Mouse (Mus musculus) adrenal gland, adult 2 months (tissue): Measurements from ENCODE around the gene Mfsd6l. TPM values are rescaled to one million over a fixed set of nuclear protein-coding genes. Genes with fewer than 3 reads are reported as not detected.

ENCODE experiments used
- DNase-seq: peaks from one replicate; pipeline ENCODE4 v3.0.0; 2021
- long read RNA-seq: library from polyadenylated mRNA; stranded (forward); transcript quantifications from one replicate; pipeline ENCODE4 v2.0.0, GENCODE M21; 2021
- polyA plus RNA-seq: library from polyadenylated mRNA; depleted of rRNA; stranded (reverse); fragments of >200 nt; gene quantifications from 2 replicates; pipeline ENCODE4 v1.2.3, GENCODE M21; 2012; rRNA removed
- total RNA-seq, 2 experiments: library from RNA; stranded (reverse); gene quantifications; 2 replicates each; pipeline ENCODE4 v1.2.3; 2021

Mfsd6l gene
- under 1 TPM; 0.14 TPM for total RNA-seq
- polyA plus RNA-seq: 0.17 and 0.32 TPM in 2 replicates
- long read RNA-seq: 0 reads

DNA sequence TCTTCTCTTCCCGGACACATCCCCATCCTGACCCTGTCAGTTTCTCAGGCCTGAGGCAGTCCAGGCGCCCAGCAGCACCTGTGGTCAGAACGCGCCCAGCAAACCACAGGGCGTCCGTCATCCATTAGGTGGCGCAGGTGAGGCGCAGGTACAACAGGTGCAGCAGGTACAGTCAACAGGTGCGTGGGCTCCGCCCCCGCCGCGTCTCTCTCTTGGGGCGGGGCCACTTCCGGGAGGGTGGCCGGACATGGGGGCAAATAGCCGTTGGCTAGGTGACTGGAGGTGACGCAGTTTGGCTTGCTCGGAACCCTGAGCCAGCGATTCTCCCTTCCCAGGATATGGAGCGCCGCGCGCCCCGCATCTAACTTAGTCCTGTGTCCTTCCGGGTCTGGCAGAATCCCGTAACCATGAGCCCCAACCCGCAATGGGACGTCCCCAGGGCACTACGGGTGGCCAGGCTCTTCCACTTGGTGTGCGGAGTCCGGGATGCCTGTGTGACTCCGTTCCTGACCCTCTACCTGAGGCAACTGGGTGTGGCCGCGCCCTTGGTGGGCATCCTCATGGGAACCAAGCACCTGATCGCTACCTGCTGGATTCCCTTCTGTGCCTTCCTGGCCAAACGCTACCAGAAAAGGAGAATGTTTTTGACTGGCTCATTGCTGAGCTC is at the start of gene Mfsd6l:
TSS of gene Mfsd6l (plus strand) at position 269 of the 667 bp plus-strand sequence.
- no peak for DNase-seq

DNA sequence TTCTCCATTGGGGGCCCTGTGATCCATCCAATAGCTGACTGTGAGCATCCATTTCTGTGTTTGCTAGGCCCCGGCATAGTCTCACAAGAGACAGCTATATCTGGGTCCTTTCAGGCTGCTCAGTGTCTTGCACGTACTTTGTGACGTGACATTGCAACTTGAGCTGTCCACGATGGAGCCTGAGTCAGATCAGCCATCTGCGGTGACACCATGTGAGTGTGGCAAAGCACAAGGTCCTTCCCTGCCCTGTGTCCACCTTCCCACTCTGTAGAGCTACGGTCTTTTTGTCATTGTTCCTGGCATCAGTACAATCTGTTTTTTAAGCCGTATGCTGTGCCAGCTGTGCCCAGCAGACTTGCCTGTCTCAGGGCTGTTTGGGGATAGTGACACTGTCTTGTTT is 48.7 kb upstream of the Mfsd6l start:
- DNase-seq: no peak

DNA sequence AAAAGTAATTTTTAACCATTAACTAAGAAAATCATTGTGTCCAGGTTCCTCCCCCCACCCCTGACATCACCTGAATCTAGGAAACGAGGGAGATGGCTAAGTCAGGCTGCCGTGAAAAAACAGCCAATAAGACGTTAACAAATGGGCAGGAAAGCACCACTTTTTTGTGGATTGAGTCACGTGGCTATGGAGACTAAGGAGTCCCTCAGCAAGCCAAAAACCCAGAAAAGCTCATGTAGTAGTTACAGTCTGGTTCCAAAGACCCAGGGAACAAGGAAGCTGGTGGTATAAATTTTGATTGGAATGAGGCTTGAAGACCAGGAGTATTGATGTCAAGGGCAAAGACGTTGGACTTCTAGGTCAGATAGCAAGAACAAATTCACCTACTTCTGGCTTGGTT is 47.4 kb upstream of the Mfsd6l start:
- DNase-seq: no peak

DNA sequence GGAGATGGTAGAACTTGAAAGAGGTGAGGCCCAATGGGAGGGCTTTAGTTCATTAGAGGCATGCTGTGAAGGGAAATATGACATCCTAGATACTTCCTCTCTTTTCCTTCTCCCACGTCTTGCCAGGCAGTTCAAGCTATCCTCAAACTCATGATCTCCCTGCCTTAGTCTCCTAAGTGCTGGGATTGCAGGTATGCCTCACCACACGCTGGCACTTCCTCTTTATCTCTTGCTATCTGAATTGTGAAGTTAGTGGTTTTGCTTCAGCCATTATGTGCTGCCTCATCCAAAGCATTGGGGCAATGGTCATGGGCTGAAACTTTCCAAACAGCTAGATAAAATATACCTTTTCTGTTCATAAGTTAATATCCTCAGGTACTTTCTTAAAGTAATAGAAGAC is 46.8 kb upstream of the Mfsd6l start:
- no peak for DNase-seq

DNA sequence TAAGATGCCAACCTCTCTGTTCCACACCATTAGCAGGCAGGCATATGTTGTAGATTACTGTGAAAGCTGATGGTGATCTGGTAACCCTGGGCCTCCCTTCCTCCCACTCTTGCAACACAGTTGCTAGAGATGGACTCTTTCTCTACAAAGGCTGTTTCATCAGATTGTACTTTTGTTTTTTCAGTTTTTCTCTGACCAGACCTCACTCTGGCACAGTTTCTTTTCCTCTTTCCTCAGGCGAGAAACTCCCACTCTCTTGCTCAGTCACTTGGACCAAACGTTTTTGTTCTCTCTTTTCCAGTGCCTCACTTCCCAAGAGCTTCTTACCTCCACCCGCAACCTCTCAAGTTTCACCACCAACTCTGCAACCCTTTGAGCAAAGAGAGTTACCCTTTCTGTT is 42.0 kb upstream of the Mfsd6l start:
- no peak for DNase-seq

GRCm38 (mm10) chr11:68519362-68519761 is 36.6 kb upstream of the Mfsd6l start:
- no peak for DNase-seq

GRCm38 (mm10) chr11:68519815-68520214 is 36.2 kb upstream of the Mfsd6l start:
- no peak for DNase-seq

DNA sequence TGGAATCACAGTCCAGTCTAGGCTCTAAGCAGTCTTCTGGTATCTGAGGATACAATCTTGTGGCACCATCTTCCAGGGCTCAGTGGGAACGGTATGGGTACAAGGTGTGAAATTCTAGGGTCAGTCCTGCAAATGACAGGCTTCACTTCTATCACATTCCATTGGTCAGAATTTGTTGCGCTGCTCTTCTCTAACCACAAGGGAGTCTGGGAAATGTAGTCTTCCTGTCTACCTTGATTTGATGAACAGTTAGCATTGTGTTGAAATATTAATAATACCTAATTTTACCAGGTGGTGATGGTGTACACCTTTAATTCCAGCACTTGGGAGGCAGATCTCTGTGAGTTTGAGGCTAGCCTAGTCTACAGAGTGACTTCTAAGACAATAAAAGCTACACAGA is 35.5 kb upstream of the Mfsd6l start:
- DNase-seq: no peak

GRCm38 (mm10) chr11:68521352-68521751 is 34.6 kb upstream of the Mfsd6l start:
- DNase-seq: no peak

DNA sequence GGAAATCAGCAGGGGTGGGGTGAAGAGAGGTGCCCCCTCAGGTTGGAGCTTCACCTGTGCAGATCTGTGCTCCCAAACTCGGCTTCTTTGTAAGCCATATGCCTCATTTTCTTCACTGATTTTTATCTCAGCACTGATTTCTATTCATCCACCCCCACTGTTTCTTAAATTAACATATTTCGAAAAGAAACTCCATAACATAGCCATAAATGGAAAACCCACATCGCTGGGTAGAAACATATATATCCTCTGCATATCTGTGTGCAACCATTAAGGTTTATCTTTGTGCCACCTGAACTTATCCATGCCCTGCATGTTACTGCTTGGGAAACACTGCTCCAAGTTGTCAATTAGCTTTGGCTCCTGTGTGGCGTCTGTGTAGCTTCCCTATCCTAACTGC is 29.5 kb upstream of the Mfsd6l start:
- DNase-seq: no peak

DNA sequence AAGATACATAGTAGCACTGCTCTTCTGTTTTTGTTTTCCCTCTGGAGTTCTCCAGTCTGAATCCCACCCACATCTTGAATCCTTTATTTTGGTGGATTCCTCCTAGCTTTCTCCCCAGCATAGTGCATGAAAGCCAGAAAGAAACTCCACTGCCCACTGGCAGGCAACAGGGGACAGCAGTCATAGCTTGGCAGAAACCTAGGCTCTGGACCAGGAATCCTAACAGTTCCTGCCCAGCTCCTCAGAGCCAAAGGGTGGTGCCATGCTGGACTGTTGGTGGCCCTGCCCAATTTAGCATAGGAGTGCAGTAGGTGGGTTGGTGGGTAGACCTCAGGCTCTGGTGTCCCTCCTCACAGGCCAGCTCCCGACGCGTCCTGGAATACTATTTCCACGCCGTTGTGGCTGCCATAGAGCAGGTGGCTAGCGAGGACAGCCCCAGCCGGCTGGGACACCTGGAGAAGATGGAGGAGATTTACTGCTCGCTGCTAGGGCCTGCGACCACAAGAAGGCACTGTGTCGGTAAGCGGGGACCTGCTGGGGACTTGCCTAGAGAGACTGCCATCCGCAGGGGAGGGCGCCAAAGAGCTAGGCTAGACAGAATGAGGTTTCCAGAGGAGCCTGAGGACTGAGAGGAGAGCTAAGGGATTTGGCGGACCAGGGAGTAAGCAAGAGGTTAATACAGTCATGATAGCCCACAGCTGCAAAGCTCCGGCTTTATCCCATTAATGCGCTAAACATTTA is 24.8 kb upstream of the Mfsd6l start:
- DNase-seq: peak; percentile 23

DNA sequence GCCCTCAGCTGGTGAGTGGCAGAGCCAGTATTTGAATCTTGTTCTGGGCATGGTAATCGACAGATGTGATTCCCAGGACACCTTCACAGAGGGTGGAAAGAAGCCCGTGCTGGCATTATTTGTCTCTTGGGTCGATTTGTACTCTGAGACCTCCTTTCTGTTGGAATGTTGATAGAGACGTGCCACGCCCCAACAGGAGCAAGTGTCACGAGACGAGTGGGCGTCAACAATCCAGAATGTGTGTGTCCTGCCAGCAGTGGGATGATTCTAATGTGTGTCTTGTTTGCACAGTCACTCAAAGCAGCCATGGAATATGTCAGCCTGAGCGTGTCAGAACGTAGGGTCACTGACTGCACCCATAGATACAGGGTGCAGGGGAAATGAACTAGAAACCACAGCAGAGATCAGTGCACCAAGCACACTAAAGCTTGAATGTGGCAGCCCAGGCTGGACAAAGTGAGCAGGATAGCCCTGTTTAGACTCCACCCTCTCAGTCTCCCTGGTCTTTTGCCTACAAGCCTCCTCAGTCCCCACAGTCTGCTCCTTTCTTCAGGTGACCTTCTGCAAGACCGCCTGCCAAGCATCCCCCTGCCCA is 23.9 kb upstream of the Mfsd6l start:
- DNase-seq: no peak

- DNase-seq: no peak
Observed at GRCm38 (mm10) chr11:68532773-68533172, 23.2 kb upstream of the Mfsd6l start.

GRCm38 (mm10) chr11:68533971-68534475 is 22.0 kb upstream of the Mfsd6l start:
- DNase-seq: no peak

DNA sequence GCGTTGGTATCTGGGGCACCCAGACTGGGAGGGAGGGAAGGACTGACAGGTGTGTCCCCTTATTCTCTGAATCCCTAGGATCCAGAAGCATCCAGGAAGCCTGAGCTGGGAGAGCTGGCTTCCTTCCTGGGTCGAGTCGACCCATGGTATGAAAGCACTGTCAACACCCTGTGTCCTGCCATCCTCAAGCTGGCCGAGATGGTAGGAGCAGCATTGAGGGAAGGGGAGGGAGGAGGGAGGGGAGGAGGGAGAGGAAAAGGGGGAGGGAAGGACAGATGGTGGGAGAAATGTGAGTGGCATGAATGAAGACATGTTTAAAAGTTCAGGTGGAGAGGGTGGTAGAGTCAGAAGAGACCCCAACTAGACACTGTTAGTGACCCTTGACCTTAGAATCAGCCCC is 20.0 kb upstream of the Mfsd6l start:
- DNase-seq: no peak

DNA sequence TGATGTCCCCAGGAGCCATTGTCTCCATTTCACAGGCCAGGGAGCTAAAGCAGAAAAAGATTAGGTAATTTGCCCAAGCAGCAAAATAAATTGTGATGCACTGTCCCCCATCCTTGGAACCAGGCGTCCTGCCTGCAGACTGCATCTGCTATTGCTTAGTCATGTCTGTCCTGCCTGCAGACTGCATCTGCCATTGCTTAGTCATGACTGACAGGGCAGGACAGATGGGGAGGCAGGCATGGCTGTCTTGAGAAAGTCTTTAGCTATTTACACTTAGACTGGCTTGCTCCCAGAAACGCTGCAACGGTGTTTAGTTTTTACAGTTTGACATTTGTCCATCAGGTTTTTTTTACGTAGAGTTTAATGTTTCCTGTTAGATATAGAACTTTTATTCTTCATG is 19.5 kb upstream of the Mfsd6l start:
- no peak for DNase-seq

DNA sequence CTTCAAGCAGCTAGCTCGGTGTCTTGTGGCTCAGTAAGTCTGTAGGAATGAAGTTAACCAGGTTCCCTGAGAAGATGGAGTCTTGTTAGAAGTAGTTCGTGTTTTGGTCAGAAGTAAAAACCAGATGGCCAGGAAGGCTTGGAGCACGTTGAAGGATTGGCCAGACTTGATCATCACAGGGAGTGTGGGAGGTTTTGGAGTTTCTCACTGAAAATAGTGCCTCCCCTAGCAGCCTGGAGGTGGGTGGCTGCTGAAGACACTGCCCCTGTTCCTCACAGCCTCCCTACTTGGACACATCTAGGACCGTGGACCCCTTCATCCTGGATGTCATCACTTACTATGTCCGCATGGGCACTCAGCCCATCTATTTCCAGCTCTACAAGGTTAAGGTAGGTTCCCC is 16.4 kb upstream of the Mfsd6l start:
- DNase-seq: no peak

DNA sequence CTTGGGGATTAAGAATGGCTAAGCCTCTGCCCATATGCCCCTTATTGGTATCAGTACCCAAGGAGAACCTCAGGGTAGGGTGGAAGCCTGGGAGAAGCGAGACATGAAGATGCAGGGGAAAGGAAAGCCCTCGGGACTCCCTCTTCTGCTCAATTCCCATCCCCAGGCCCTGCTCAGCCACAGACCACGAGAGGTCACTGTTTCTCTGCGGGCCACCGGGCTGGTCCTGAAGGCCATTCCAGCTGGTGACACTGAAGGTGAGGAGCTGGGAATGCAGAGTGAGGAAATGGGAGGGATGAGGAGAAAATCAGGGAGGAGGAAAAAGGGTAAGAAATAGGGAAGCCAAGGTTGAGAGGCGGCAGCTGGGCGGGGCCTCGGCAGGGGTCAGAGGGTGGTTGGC is 11.4 kb upstream of the Mfsd6l start:
- peak; percentile 32 for DNase-seq

DNA sequence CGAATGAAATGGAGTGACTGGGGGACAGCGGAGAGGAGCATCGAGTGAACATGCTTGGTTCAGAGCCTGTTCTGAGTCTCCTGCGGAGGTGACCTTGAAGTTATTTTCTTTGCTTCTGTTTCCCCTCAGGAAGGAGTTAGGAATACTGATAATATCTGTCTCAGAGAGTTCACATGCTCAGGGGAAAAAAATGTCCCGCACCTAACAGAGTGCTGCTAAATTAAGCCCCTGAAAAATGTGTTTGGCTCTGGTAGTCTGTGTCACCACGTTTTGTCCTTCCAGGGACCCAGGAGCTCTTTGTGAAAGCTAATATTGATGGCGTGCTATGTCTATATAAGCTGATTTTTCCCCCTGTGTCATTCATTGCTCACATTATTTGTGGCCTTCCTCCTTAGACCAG is 10.8 kb upstream of the Mfsd6l start:
- no peak for DNase-seq

GRCm38 (mm10) chr11:68545682-68546222 is 10.2 kb upstream of the Mfsd6l start:
- DNase-seq: no peak

GRCm38 (mm10) chr11:68547484-68547883 is 8.5 kb upstream of the Mfsd6l start:
- no peak for DNase-seq

GRCm38 (mm10) chr11:68549597-68549996 is 6.4 kb upstream of the Mfsd6l start:
- no peak for DNase-seq

DNA sequence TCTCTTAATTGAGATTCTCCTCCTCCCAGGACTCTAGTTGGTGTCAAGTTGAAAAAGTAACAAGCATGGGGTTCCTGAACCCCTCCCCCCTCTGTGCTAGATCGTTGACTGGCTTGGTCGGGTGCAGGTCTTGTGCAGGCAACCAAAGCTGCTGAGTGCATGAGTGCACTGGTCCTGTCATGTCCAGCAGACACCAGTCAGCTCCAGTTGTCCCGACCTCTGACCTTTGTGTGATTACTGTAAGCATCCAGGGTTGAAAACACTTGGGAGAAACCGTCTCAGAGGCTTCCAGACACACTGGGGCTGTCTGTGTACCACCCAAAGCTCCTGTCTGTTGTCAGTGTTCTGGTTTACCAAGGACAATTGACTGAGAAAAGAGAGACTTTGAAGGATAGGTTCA is 5.6 kb upstream of the Mfsd6l start:
- no peak for DNase-seq
